ENCODE assay signal across 9 mouse cellular contexts in the genomic region with DNA sequence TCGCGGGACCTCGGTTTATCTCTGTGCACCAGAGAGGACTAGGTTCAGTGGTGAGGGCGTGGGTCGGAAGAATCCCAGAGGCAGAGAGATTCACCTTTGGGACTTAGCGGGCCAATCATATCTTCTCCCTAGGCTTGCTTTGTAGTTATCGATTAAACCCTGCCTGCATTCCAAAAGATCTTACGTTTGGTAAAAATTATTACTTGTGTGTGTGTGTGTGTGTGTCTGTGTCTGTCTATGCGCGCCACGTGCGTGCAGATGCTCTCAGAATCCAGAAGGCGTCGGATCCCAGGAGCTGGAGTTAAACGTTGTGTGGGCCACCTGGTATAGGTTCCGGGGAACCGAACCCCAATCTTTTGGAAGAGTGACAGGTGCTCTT. TPM values are rescaled to one million over a fixed set of nuclear protein-coding genes. Genes with fewer than 3 reads are reported as not detected.
DNase-seq lines count a peak whose midpoint lies in the region; ATAC-seq lines count a peak whose summit lies in the region.
"Had no signal": no experiment of that assay in that cellular context is flagged by ENCODE, and none has a peak within 500 bp of the region (broad histone marks: within the 10 kb centered on the region; RNA-seq: fewer than 3 reads in every experiment).

No protein-coding gene starts in this region.

- no peak for ATAC-seq in neural tube, embryonic 11.5 days (ENCODE audit: insufficient read depth, low FRiP score, low TSS enrichment)
- 0 out of 2 replicates have a peak, but pooled peaks have one; percentile 3 for ATAC-seq in limb, embryonic 11.5 days (ENCODE audit: insufficient number of reproducible peaks, low FRiP score, low TSS enrichment, low read depth)
- ATAC-seq in erythroid progenitor cell, adult 5-6 weeks (replicated peaks; ENCODE audit: low FRiP score, poor library complexity, severe bottlenecking): no peak

- 4% methylated on average over 17 of the region's 17 CpGs for WGBS in neural tube, embryonic 11.5 days
- WGBS in limb, embryonic 11.5 days: 4% methylated on average over 17 of the region's 17 CpGs

- no peaks in the 10 kb centered on the region for H3K27me3 ChIP-seq in neural tube, embryonic 11.5 days (ENCODE audit: control insufficient read depth, insufficient read depth, low read length)
- H3K27me3 ChIP-seq in limb, embryonic 11.5 days (ENCODE audit: control insufficient read depth, insufficient read depth, low read length): no peaks in the 10 kb centered on the region
- no peaks in the 10 kb centered on the region for H3K27me3 ChIP-seq in splenic B cell, adult 2 months (ENCODE audit: control insufficient read depth, insufficient read depth, low read length, poor library complexity, severe bottlenecking)

- H3K4me3 ChIP-seq in neural tube, embryonic 11.5 days (ENCODE audit: low read depth, low read length): peak overlapping the region; percentile 62
- H3K4me3 ChIP-seq in limb, embryonic 11.5 days (ENCODE audit: low read depth, low read length): peak overlapping the region; percentile 70

- H3K36me3 ChIP-seq in neural tube, embryonic 11.5 days (ENCODE audit: control insufficient read depth, insufficient read depth, low read length): no peaks in the 10 kb centered on the region; the same call in 1 of the 2 replicates
- H3K36me3 ChIP-seq in limb, embryonic 11.5 days (ENCODE audit: control insufficient read depth, insufficient read depth, low read length): no peaks in the 10 kb centered on the region
- H3K36me3 ChIP-seq in splenic B cell, adult 2 months (ENCODE audit: control insufficient read depth, insufficient read depth, low read length, poor library complexity, severe bottlenecking): no peaks in the 10 kb centered on the region

- no peaks in the 10 kb centered on the region for H3K9me3 ChIP-seq in neural tube, embryonic 11.5 days (ENCODE audit: control insufficient read depth, low read length)
- no peaks in the 10 kb centered on the region for H3K9me3 ChIP-seq in limb, embryonic 11.5 days (ENCODE audit: control insufficient read depth, low read length)

- peaks cover 6% of the 10 kb centered on the region; the same call in 1 of the 2 replicates for H3K4me1 ChIP-seq in neural tube, embryonic 11.5 days (ENCODE audit: control insufficient read depth, insufficient read depth, low read length)
- H3K4me1 ChIP-seq in limb, embryonic 11.5 days (ENCODE audit: control insufficient read depth, insufficient read depth, low read length): peaks cover 5% of the 10 kb centered on the region; the same call in 1 of the 2 replicates

- no peak overlapping the region for H3K27ac ChIP-seq in neural tube, embryonic 11.5 days (ENCODE audit: low read depth, low read length)
- no peak overlapping the region for H3K27ac ChIP-seq in limb, embryonic 11.5 days (replicated peaks; ENCODE audit: low read depth, low read length)

- peak overlapping the region; percentile 38 for H3K4me2 ChIP-seq in neural tube, embryonic 11.5 days (ENCODE audit: low read depth)
- peak overlapping the region; percentile 47 for H3K4me2 ChIP-seq in limb, embryonic 11.5 days (ENCODE audit: low read depth, severe bottlenecking)

- DNase-seq in embryo, embryonic 10 days (ENCODE audit: low spot score): peak; percentile 48
- DNase-seq in embryo, embryonic 9.5 days (ENCODE audit: extremely low spot score): no peak
- no peak for DNase-seq in neural tube, embryonic 11.5 days (ENCODE audit: low spot score)
- DNase-seq in neural tube, embryonic 10.5 days (ENCODE audit: extremely low spot score, low spot score): no peak
- DNase-seq in limb, embryonic 11.5 days (ENCODE audit: low spot score): no peak
- peak; percentile 44 for DNase-seq in splenic B cell, adult 2 months (ENCODE audit: low read depth, low spot score)
- DNase-seq in adrenal gland, postnatal 4 days (ENCODE audit: low spot score in 2 of 2): no peak

- H3K9ac ChIP-seq in neural tube, embryonic 11.5 days (ENCODE audit: low read length): peak overlapping the region; percentile 61
- H3K9ac ChIP-seq in limb, embryonic 11.5 days (ENCODE audit: low read length): peak overlapping the region; percentile 72

RNA-seq across cellular contexts. Expression of gene Nudt2, which starts 0.3 kb away (rescaled TPM):
- 57.2 and 62.9 TPM in 2 replicates for polyA plus RNA-seq in neural tube, embryonic 11.5 days (2014; fragmentation: Nextera tagmentation; extraction: Ambion mirVana)
- polyA plus RNA-seq in limb, embryonic 11.5 days (2014; fragmentation: Nextera tagmentation; extraction: Ambion mirVana): 53.3 and 55.8 TPM in 2 replicates
- total RNA-seq in erythroid progenitor cell, adult 5-6 weeks (2015; ENCODE audit: low replicate concordance): 1.8 TPM in 1 of 2 replicates, not detected in the other
- total RNA-seq in erythroid progenitor cell, adult 5-6 weeks (2017; ENCODE audit: low replicate concordance): 18.2 TPM in 1 of 2 replicates, not detected in the other
- total RNA-seq in adrenal gland, postnatal 4 days (2021): 10 to 100 TPM; 31.1 to 31.7 TPM

RNA-seq across cellular contexts. Expression of gene Kif24, which starts 0.6 kb away (rescaled TPM):
- 8.5 and 9.2 TPM in 2 replicates for polyA plus RNA-seq in neural tube, embryonic 11.5 days (2014; fragmentation: Nextera tagmentation; extraction: Ambion mirVana)
- 7.4 and 10.7 TPM in 2 replicates for polyA plus RNA-seq in limb, embryonic 11.5 days (2014; fragmentation: Nextera tagmentation; extraction: Ambion mirVana)
- 80.0 and 122 TPM in 2 replicates for total RNA-seq in erythroid progenitor cell, adult 5-6 weeks (2015; ENCODE audit: low replicate concordance)
- total RNA-seq in erythroid progenitor cell, adult 5-6 weeks (2017; ENCODE audit: low replicate concordance): 92.7 and 96.0 TPM in 2 replicates
- total RNA-seq in adrenal gland, postnatal 4 days (2021): 1 to 10 TPM; 5.3 to 5.8 TPM

RNA-seq across cellular contexts. Expression of gene AI464131, which starts 37.6 kb away (rescaled TPM):
- polyA plus RNA-seq in neural tube, embryonic 11.5 days (2014; fragmentation: Nextera tagmentation; extraction: Ambion mirVana): 7.1 and 9.6 TPM in 2 replicates
- 3.9 and 4.2 TPM in 2 replicates for polyA plus RNA-seq in limb, embryonic 11.5 days (2014; fragmentation: Nextera tagmentation; extraction: Ambion mirVana)
- total RNA-seq in erythroid progenitor cell, adult 5-6 weeks (2015; ENCODE audit: low replicate concordance): not detected in 2 replicates
- 0.45 TPM in 1 of 2 replicates, not detected in the other for total RNA-seq in erythroid progenitor cell, adult 5-6 weeks (2017; ENCODE audit: low replicate concordance)
- total RNA-seq in adrenal gland, postnatal 4 days (2021): 10 to 100 TPM; 11.1 to 12.2 TPM

RNA-seq across cellular contexts. Expression of gene 1110017D15Rik, which starts 51.9 kb away (rescaled TPM):
- polyA plus RNA-seq in neural tube, embryonic 11.5 days (2014; fragmentation: Nextera tagmentation; extraction: Ambion mirVana): 2.5 and 3.4 TPM in 2 replicates
- 3.2 and 3.8 TPM in 2 replicates for polyA plus RNA-seq in limb, embryonic 11.5 days (2014; fragmentation: Nextera tagmentation; extraction: Ambion mirVana)
- not detected in 2 replicates for total RNA-seq in erythroid progenitor cell, adult 5-6 weeks (2015; ENCODE audit: low replicate concordance)
- not detected in 2 replicates for total RNA-seq in erythroid progenitor cell, adult 5-6 weeks (2017; ENCODE audit: low replicate concordance)
- total RNA-seq in adrenal gland, postnatal 4 days (2021): 1 to 10 TPM in 1 of 2 experiments, under 1 TPM in 1; 0.56 to 1.2 TPM
- total RNA-seq: hematopoietic stem cell, adult 5-6 weeks had no signal

Comparison
In these comparisons a context has a peak if more than half of its experiments do, and no peak if none do; other contexts are left out.
1. DNase-seq: peak in embryo, embryonic 10 days (single experiment) and splenic B cell, adult 2 months (single experiment); none in embryo, embryonic 9.5 days (single experiment), neural tube, embryonic 11.5 days (single experiment), neural tube, embryonic 10.5 days (single experiment), limb, embryonic 11.5 days (single experiment) and adrenal gland, postnatal 4 days (0 of 2).
2. RNA of gene Kif24, which starts 0.6 kb away (total RNA-seq): 80.0 to 122 TPM in erythroid progenitor cell, adult 5-6 weeks; 5.3 to 5.8 TPM in adrenal gland, postnatal 4 days; every median in the first group is over 10 times any median in the second.
3. RNA of gene AI464131, which starts 37.6 kb away (total RNA-seq): 11.1 to 12.2 TPM in adrenal gland, postnatal 4 days; 0.45 TPM in erythroid progenitor cell, adult 5-6 weeks; every median in the first group is over 4 times any median in the second.